In genomic region chr4:88515250-88515649, GRCm38 (mm10) we compare ENCODE assay signal across 16 mouse cellular contexts. TPM values are rescaled to one million over a fixed set of nuclear protein-coding genes. Genes with fewer than 3 reads are reported as not detected.
DNase-seq lines count a peak whose midpoint lies in the region; ATAC-seq and TF ChIP-seq lines count a peak whose summit lies in the region.
"Had no signal": no experiment of that assay in that cellular context is flagged by ENCODE, and none has a peak within 500 bp of the region (broad histone marks: within the 10 kb centered on the region; RNA-seq: fewer than 3 reads in every experiment).

No protein-coding gene starts in this region.

- H3K27me3 ChIP-seq in heart, embryonic 10.5 days (ENCODE audit: insufficient read depth, poor library complexity, severe bottlenecking), result no peaks in the 10 kb centered on the region
- no peaks in the 10 kb centered on the region for H3K27me3 ChIP-seq in myocyte (ENCODE audit: control insufficient read depth, insufficient read depth, insufficient read length)
- no peaks in the 10 kb centered on the region for H3K27me3 ChIP-seq in forebrain, embryonic 13.5 days
- H3K27me3 ChIP-seq in forebrain, embryonic 16.5 days (replicated peaks; ENCODE audit: control insufficient read depth, insufficient read depth, low read length), result no peaks in the 10 kb centered on the region
- H3K27me3 ChIP-seq: embryonic facial prominence, embryonic 15.5 days; hindbrain, embryonic 12.5 days had no signal

- H3ac ChIP-seq in myocyte (ENCODE audit: control insufficient read depth, insufficient read length), result no peak overlapping the region

- peak overlapping the region; percentile 69 for H3K4me2 ChIP-seq in myocyte (ENCODE audit: low read depth)
- no peak overlapping the region for H3K4me2 ChIP-seq in forebrain, embryonic 13.5 days
- H3K4me2 ChIP-seq in forebrain, embryonic 16.5 days (ENCODE audit: low read length), result no peak overlapping the region
- H3K4me2 ChIP-seq: embryonic facial prominence, embryonic 15.5 days; hindbrain, embryonic 12.5 days had no signal

- no peak for TF ChIP-seq CTCF in lung, adult 2 months (IDR thresholded peaks at IDR 0.05; ENCODE audit: insufficient read depth, low read length)

- H3K4me1 ChIP-seq in heart, embryonic 10.5 days, result peaks cover 20% of the 10 kb centered on the region
- peaks cover 12% of the 10 kb centered on the region for H3K4me1 ChIP-seq in lung, adult 2 months (ENCODE audit: control insufficient read depth, insufficient read depth, low read length)
- peaks cover 17% of the 10 kb centered on the region; the same call in 1 of the 2 replicates for H3K4me1 ChIP-seq in forebrain, embryonic 13.5 days
- H3K4me1 ChIP-seq in forebrain, embryonic 16.5 days (replicated peaks; ENCODE audit: control insufficient read depth, insufficient read depth, low read length), result peaks cover 6% of the 10 kb centered on the region; the same call in 1 of the 2 replicates

- no peaks in the 10 kb centered on the region for H3K79me2 ChIP-seq in myocyte (ENCODE audit: control insufficient read depth, insufficient read depth)

- no peak for TF ChIP-seq POLR2A in lung, adult 2 months (IDR thresholded peaks at IDR 0.05; ENCODE audit: borderline replicate concordance, extremely low read depth, low read depth, low read length)
- TF ChIP-seq POLR2A in myocyte (IDR thresholded peaks at IDR 0.05; ENCODE audit: insufficient read length, low read depth), result no peak

- H3K4me3 ChIP-seq in heart, embryonic 10.5 days, result no peak overlapping the region; the same call in 1 of the 2 replicates
- peak overlapping the region; percentile 24 for H3K4me3 ChIP-seq in lung, adult 2 months (replicated peaks; ENCODE audit: extremely low read depth, low read depth, low read length)
- no peak overlapping the region for H3K4me3 ChIP-seq in myocyte
- no peak overlapping the region for H3K4me3 ChIP-seq in forebrain, embryonic 13.5 days
- H3K4me3 ChIP-seq in forebrain, embryonic 16.5 days (replicated peaks; ENCODE audit: low read length), result no peak overlapping the region
- H3K4me3 ChIP-seq: embryonic facial prominence, embryonic 15.5 days; hindbrain, embryonic 12.5 days had no signal

- no peak for DNase-seq in heart, embryonic 10.5 days (ENCODE audit: low spot score)
- no peak for DNase-seq in heart, adult 8-10 months (ENCODE audit: low spot score)
- no peak for DNase-seq in lung, adult 2 months
- DNase-seq in lung, postnatal 4 days, result no peak
- DNase-seq: B cell, adult 2 months; cerebellum, postnatal 25 days; thymus, postnatal 36 days had no signal

- no peaks in the 10 kb centered on the region for H3K36me3 ChIP-seq in heart, embryonic 10.5 days
- H3K36me3 ChIP-seq in myocyte (ENCODE audit: control insufficient read depth, insufficient read depth), result no peaks in the 10 kb centered on the region
- no peaks in the 10 kb centered on the region for H3K36me3 ChIP-seq in forebrain, embryonic 13.5 days (ENCODE audit: poor library complexity, severe bottlenecking)
- H3K36me3 ChIP-seq in forebrain, embryonic 16.5 days (ENCODE audit: control insufficient read depth, insufficient read depth), result no peaks in the 10 kb centered on the region
- H3K36me3 ChIP-seq: embryonic facial prominence, embryonic 15.5 days; hindbrain, embryonic 12.5 days had no signal

- peak overlapping the region; percentile 77; the same call in 1 of the 2 replicates for H3K27ac ChIP-seq in heart, embryonic 10.5 days
- H3K27ac ChIP-seq in forebrain, embryonic 13.5 days, result no peak overlapping the region
- H3K27ac ChIP-seq in forebrain, embryonic 16.5 days (ENCODE audit: low read length), result no peak overlapping the region
- H3K27ac ChIP-seq: embryonic facial prominence, embryonic 15.5 days; hindbrain, embryonic 12.5 days had no signal

- no peaks in the 10 kb centered on the region for H3K9me3 ChIP-seq in heart, embryonic 10.5 days
- H3K9me3 ChIP-seq in forebrain, embryonic 13.5 days (replicated peaks), result no peaks in the 10 kb centered on the region
- H3K9me3 ChIP-seq in forebrain, embryonic 16.5 days (ENCODE audit: control insufficient read depth, low read length), result no peaks in the 10 kb centered on the region
- H3K9me3 ChIP-seq: embryonic facial prominence, embryonic 15.5 days; hindbrain, embryonic 12.5 days had no signal

- no peak overlapping the region for H3K9ac ChIP-seq in forebrain, embryonic 13.5 days
- no peak overlapping the region for H3K9ac ChIP-seq in forebrain, embryonic 16.5 days (replicated peaks; ENCODE audit: low read depth, low read length)
- H3K9ac ChIP-seq: embryonic facial prominence, embryonic 15.5 days; hindbrain, embryonic 12.5 days had no signal

- ATAC-seq in inflammation-experienced regulatory T-cells, adult 6 months, result peak; percentile 27
- ATAC-seq in forebrain, embryonic 13.5 days, result no peak
- ATAC-seq in forebrain, embryonic 16.5 days, result no peak
- ATAC-seq: midbrain, embryonic 16.5 days had no signal

- 55% methylated on average over 2 of the region's 2 CpGs for WGBS in heart, embryonic 10.5 days
- WGBS in lung, adult 2 months, result 9% methylated on average over 2 of the region's 2 CpGs
- WGBS in forebrain, embryonic 13.5 days, result 33% methylated on average over 2 of the region's 2 CpGs
- 26% methylated on average over 2 of the region's 2 CpGs for WGBS in forebrain, embryonic 16.5 days

TF ChIP-seq in myocyte, 11 proteins besides CTCF, POLR2A, EP300 and RAD21:
- TF ChIP-seq POLR2AphosphoS2 (IDR thresholded peaks at IDR 0.05; ENCODE audit: insufficient read length, low read depth), result no peak
- TF ChIP-seq CEBPB (IDR thresholded peaks at IDR 0.05; ENCODE audit: insufficient read depth, poor library complexity, severe bottlenecking), result no peak
- no peak for TF ChIP-seq MYOG (IDR thresholded peaks at IDR 0.05; ENCODE audit: control insufficient read depth in 1 of 3, insufficient read depth in 1 of 3, insufficient read length in 2 of 3, low read depth in 2 of 3)
- no peak for TF ChIP-seq TCF12 (IDR thresholded peaks at IDR 0.05; ENCODE audit: insufficient read depth, poor library complexity, severe bottlenecking)
- no peak for TF ChIP-seq SRF (IDR thresholded peaks at IDR 0.05; ENCODE audit: control insufficient read depth, insufficient read length, low read depth)
- no peak for TF ChIP-seq USF1 (IDR thresholded peaks at IDR 0.05; ENCODE audit: low read depth)
- TF ChIP-seq REST (IDR thresholded peaks at IDR 0.05; ENCODE audit: insufficient read depth, insufficient read length), result no peak

RNA-seq across cellular contexts. Expression of gene Ifnb1, which starts 7.3 kb away (rescaled TPM):
- polyA plus RNA-seq in heart, embryonic 10.5 days (2016; fragmentation: Nextera tagmentation; extraction: Ambion mirVana), result not detected in 2 replicates
- not detected for total RNA-seq in heart, adult 8-10 months (2022)
- polyA plus RNA-seq in lung, adult 2 months (2012; rRNA removed), result not detected in 2 replicates
- not detected for polyA plus RNA-seq in inflammation-experienced regulatory T-cells, adult 6 months (2017; shearing (Covaris generic))
- not detected for polyA plus RNA-seq in myocyte (2012; fragmentation: generic; extraction: Trizol)
- not detected in 2 replicates for polyA plus RNA-seq in forebrain, embryonic 13.5 days (2015; fragmentation: Nextera tagmentation; extraction: Ambion mirVana)
- not detected in 2 replicates for polyA plus RNA-seq in forebrain, embryonic 16.5 days (2015; fragmentation: Nextera tagmentation; extraction: Ambion mirVana)
- total RNA-seq: left cerebral cortex, postnatal 10 days had no signal
- polyA plus RNA-seq: embryonic facial prominence, embryonic 15.5 days; hindbrain, embryonic 12.5 days; midbrain, embryonic 16.5 days; neural tube, embryonic 14.5 days had no signal

RNA-seq across cellular contexts. Expression of gene Ifna15, which starts 42.8 kb away (rescaled TPM):
- not detected in 2 replicates for polyA plus RNA-seq in heart, embryonic 10.5 days (2016; fragmentation: Nextera tagmentation; extraction: Ambion mirVana)
- not detected for total RNA-seq in heart, adult 8-10 months (2022)
- not detected in 2 replicates for polyA plus RNA-seq in lung, adult 2 months (2012; rRNA removed)
- polyA plus RNA-seq in inflammation-experienced regulatory T-cells, adult 6 months (2017; shearing (Covaris generic)), result not detected
- polyA plus RNA-seq in myocyte (2012; fragmentation: generic; extraction: Trizol), result not detected
- not detected in 2 replicates for polyA plus RNA-seq in forebrain, embryonic 13.5 days (2015; fragmentation: Nextera tagmentation; extraction: Ambion mirVana)
- not detected in 2 replicates for polyA plus RNA-seq in forebrain, embryonic 16.5 days (2015; fragmentation: Nextera tagmentation; extraction: Ambion mirVana)
- total RNA-seq: left cerebral cortex, postnatal 10 days had no signal
- polyA plus RNA-seq: embryonic facial prominence, embryonic 15.5 days; hindbrain, embryonic 12.5 days; midbrain, embryonic 16.5 days; neural tube, embryonic 14.5 days had no signal

RNA-seq across cellular contexts. Expression of gene Ifna14, which starts 56.3 kb away (rescaled TPM):
- not detected in 2 replicates for polyA plus RNA-seq in heart, embryonic 10.5 days (2016; fragmentation: Nextera tagmentation; extraction: Ambion mirVana)
- not detected for total RNA-seq in heart, adult 8-10 months (2022)
- not detected in 2 replicates for polyA plus RNA-seq in lung, adult 2 months (2012; rRNA removed)
- not detected for polyA plus RNA-seq in inflammation-experienced regulatory T-cells, adult 6 months (2017; shearing (Covaris generic))
- polyA plus RNA-seq in myocyte (2012; fragmentation: generic; extraction: Trizol), result not detected
- polyA plus RNA-seq in forebrain, embryonic 13.5 days (2015; fragmentation: Nextera tagmentation; extraction: Ambion mirVana), result not detected in 2 replicates
- polyA plus RNA-seq in forebrain, embryonic 16.5 days (2015; fragmentation: Nextera tagmentation; extraction: Ambion mirVana), result not detected in 2 replicates
- total RNA-seq: left cerebral cortex, postnatal 10 days had no signal
- polyA plus RNA-seq: embryonic facial prominence, embryonic 15.5 days; hindbrain, embryonic 12.5 days; midbrain, embryonic 16.5 days; neural tube, embryonic 14.5 days had no signal
